Mouse (Mus musculus) hindbrain, embryonic 13.5 days (tissue): Measurements from ENCODE around the gene Ccnq. TPM values are rescaled to one million over a fixed set of nuclear protein-coding genes. Genes with fewer than 3 reads are reported as not detected.
"Not testable (repeated sequence)": the region's sequence is repeated elsewhere in the genome, so short reads cannot be mapped to it uniquely, and the experiment has no call there.

ENCODE experiments used
- ATAC-seq: fragments of 200-750 bp; cut with Nextera tagmentation; 2 replicates; pipeline ENCODE4 v1.8.0; 2017; ENCODE audit warnings: moderate TSS enrichment; ENCODE audit not compliant: low FRiP score
- H3K27ac ChIP-seq: fragments of 300-500 bp; sonication (generic); 2 replicates; pipeline ENCODE4 v1.5.1; 2015; ENCODE audit warnings: inconsistent platforms, mild to moderate bottlenecking, moderate library complexity
- H3K27me3 ChIP-seq: fragments of 300-500 bp; sonication (generic); 2 replicates; pipeline ENCODE4 v1.6.1; 2015; ENCODE audit warnings: mild to moderate bottlenecking, inconsistent platforms
- H3K36me3 ChIP-seq: fragments of 300-500 bp; sonication (generic); 2 replicates; pipeline ENCODE4 v1.6.1; 2015; ENCODE audit warnings: mild to moderate bottlenecking, inconsistent platforms
- H3K4me1 ChIP-seq: fragments of 300-500 bp; sonication (generic); replicated peaks from 2 replicates; pipeline ENCODE4 v1.6.1; 2015; ENCODE audit warnings: inconsistent platforms
- H3K4me2 ChIP-seq: fragments of 300-500 bp; sonication (generic); 2 replicates; pipeline ENCODE4 v1.6.1; 2015; ENCODE audit warnings: inconsistent platforms, mild to moderate bottlenecking, moderate library complexity
- H3K4me3 ChIP-seq: fragments of 300-500 bp; sonication (generic); 2 replicates; pipeline ENCODE4 v1.5.1; 2015; ENCODE audit warnings: mild to moderate bottlenecking, inconsistent platforms
- H3K9ac ChIP-seq: fragments of 300-500 bp; sonication (generic); 2 replicates; pipeline ENCODE4 v1.6.1; 2015; ENCODE audit warnings: mild to moderate bottlenecking, inconsistent platforms
- H3K9me3 ChIP-seq: fragments of 300-500 bp; sonication (generic); 2 replicates; pipeline ENCODE4 v1.6.1; 2016; ENCODE audit warnings: inconsistent platforms
- WGBS: fragments of 180-500 bp; shearing (Covaris S2); methylation state at CpG from one replicate; pipeline ENCODE4 v1.1.7; 2015; 5-methylcytosine and 5-hydroxymethylcytosine counted together
- polyA plus RNA-seq: library from polyadenylated mRNA; unstranded; fragments of >200 nt; fragmentation: Nextera tagmentation; extraction: Ambion mirVana; gene quantifications from 2 replicates; pipeline ENCODE4 v1.2.1, GENCODE M21; 2015

Gene Ccnq
- polyA plus RNA-seq, 1 experiment from 2014 or later: 28.3 TPM

GRCm38 (mm10) chr11:78754177-78754576 lies 2.6 kb upstream of the Ccnq start:
- not testable (repeated sequence) for H3K9ac ChIP-seq, H3K4me3 ChIP-seq, H3K9me3 ChIP-seq, ATAC-seq, H3K4me2 ChIP-seq, H3K36me3 ChIP-seq, H3K27me3 ChIP-seq, H3K27ac ChIP-seq
- H3K4me1 ChIP-seq: peaks cover 26% of the 10 kb centered on the region
- WGBS: 70% methylated on average over 1 of the region's 1 CpGs

GRCm38 (mm10) chr11:78753183-78753582 lies 1.7 kb upstream of the Ccnq start:
- Histone ChIP-seq H3K4me2 (no peak overlapping the region), H3K36me3 (peaks cover 15% of the 10 kb centered on the region), H3K27ac (no peak overlapping the region), H3K9me3 (no peaks in the 10 kb centered on the region), H3K9ac (no peak overlapping the region), H3K27me3 (no peaks in the 10 kb centered on the region), H3K4me1 (peaks cover 26% of the 10 kb centered on the region), H3K4me3 (no peak overlapping the region)
- ATAC-seq: no peak
- 64% methylated on average over 1 of the region's 1 CpGs for WGBS

- Histone ChIP-seq H3K4me1 (peaks cover 26% of the 10 kb centered on the region), H3K9me3 (no peaks in the 10 kb centered on the region), H3K9ac (peak overlapping the region; percentile 78; the same call in 1 of the 2 replicates), H3K4me3 (peak overlapping the region; percentile 67), H3K36me3 (peaks cover 18% of the 10 kb centered on the region), H3K27ac (peak overlapping the region; percentile 89), H3K4me2 (peak overlapping the region; percentile 81), H3K27me3 (no peaks in the 10 kb centered on the region)
- ATAC-seq: peak; percentile 66; the same call in 1 of the 2 replicates
- 12% methylated on average over 2 of the region's 2 CpGs for WGBS
These were observed 294 bp upstream of the Ccnq start for GRCm38 (mm10) chr11:78751843-78752203.

- H3K27ac ChIP-seq: no peak overlapping the region
- WGBS: 93% methylated on average over 7 of the region's 7 CpGs
- no peaks in the 10 kb centered on the region for H3K27me3 ChIP-seq
- H3K4me3 ChIP-seq: no peak overlapping the region
- H3K36me3 ChIP-seq: peaks cover 18% of the 10 kb centered on the region
- H3K9ac ChIP-seq: no peak overlapping the region
- no peaks in the 10 kb centered on the region for H3K9me3 ChIP-seq
- H3K4me1 ChIP-seq: peaks cover 22% of the 10 kb centered on the region
- ATAC-seq: no peak
- no peak overlapping the region for H3K4me2 ChIP-seq
These were observed 5.3 kb downstream of the Ccnq start for GRCm38 (mm10) chr11:78746264-78746663.

GRCm38 (mm10) chr11:78745475-78745874 lies 6.1 kb downstream of the Ccnq start:
- Histone ChIP-seq H3K27ac (no peak overlapping the region), H3K4me2 (no peak overlapping the region), H3K27me3 (0 out of 2 replicates have a peak, but pooled peaks cover 6% of the 10 kb centered on the region), H3K36me3 (peaks cover 18% of the 10 kb centered on the region), H3K4me1 (peaks cover 16% of the 10 kb centered on the region), H3K9ac (no peak overlapping the region), H3K9me3 (no peaks in the 10 kb centered on the region), H3K4me3 (no peak overlapping the region)
- ATAC-seq: no peak
- 73% methylated on average over 4 of the region's 4 CpGs for WGBS

- 70% methylated on average over 3 of the region's 3 CpGs for WGBS
- Histone ChIP-seq H3K27ac (no peak overlapping the region), H3K27me3 (0 out of 2 replicates have a peak, but pooled peaks cover 12% of the 10 kb centered on the region), H3K36me3 (no peaks in the 10 kb centered on the region), H3K9me3 (no peaks in the 10 kb centered on the region), H3K4me2 (no peak overlapping the region), H3K9ac (no peak overlapping the region), H3K4me3 (no peak overlapping the region), H3K4me1 (peaks cover 6% of the 10 kb centered on the region)
- ATAC-seq: no peak
These were observed 9.1 kb downstream of the Ccnq start for GRCm38 (mm10) chr11:78742461-78742860.

GRCm38 (mm10) chr11:78741958-78742357 lies 9.6 kb downstream of the Ccnq start:
- 50% methylated on average over 7 of the region's 7 CpGs for WGBS
- no peak overlapping the region for H3K27ac ChIP-seq

GRCm38 (mm10) chr11:78739361-78739760 lies 12.2 kb downstream of the Ccnq start:
- Histone ChIP-seq H3K4me2 (no peak overlapping the region), H3K27ac (no peak overlapping the region), H3K4me3 (no peak overlapping the region), H3K9ac (no peak overlapping the region), H3K27me3 (0 out of 2 replicates have a peak, but pooled peaks cover 12% of the 10 kb centered on the region), H3K36me3 (no peaks in the 10 kb centered on the region), H3K9me3 (no peaks in the 10 kb centered on the region), H3K4me1 (peaks cover 6% of the 10 kb centered on the region)
- no peak for ATAC-seq

More at GRCm38 (mm10) chr11:78741958-78742357, 9.6 kb downstream of the Ccnq start:
- Histone ChIP-seq H3K4me1 (peaks cover 6% of the 10 kb centered on the region), H3K27me3 (0 out of 2 replicates have a peak, but pooled peaks cover 12% of the 10 kb centered on the region), H3K9ac (no peak overlapping the region), H3K9me3 (no peaks in the 10 kb centered on the region), H3K4me3 (no peak overlapping the region), H3K36me3 (no peaks in the 10 kb centered on the region), H3K4me2 (no peak overlapping the region)
- ATAC-seq: no peak

- ATAC-seq: no peak
- Histone ChIP-seq H3K9ac (no peak overlapping the region), H3K27me3 (peaks cover 12% of the 10 kb centered on the region; the same call in 1 of the 2 replicates), H3K27ac (no peak overlapping the region), H3K4me3 (no peak overlapping the region), H3K36me3 (no peaks in the 10 kb centered on the region), H3K9me3 (no peaks in the 10 kb centered on the region), H3K4me1 (no peaks in the 10 kb centered on the region), H3K4me2 (no peak overlapping the region)
- 38% methylated on average over 3 of the region's 3 CpGs for WGBS
These were observed 14.6 kb downstream of the Ccnq start for GRCm38 (mm10) chr11:78736877-78737408.

- Histone ChIP-seq H3K27ac (no peak overlapping the region), H3K4me2 (no peak overlapping the region), H3K4me3 (no peak overlapping the region), H3K9me3 (no peaks in the 10 kb centered on the region), H3K36me3 (no peaks in the 10 kb centered on the region), H3K4me1 (no peaks in the 10 kb centered on the region), H3K27me3 (peaks cover 7% of the 10 kb centered on the region; the same call in 1 of the 2 replicates), H3K9ac (no peak overlapping the region)
- no peak for ATAC-seq
- WGBS: 93% methylated on average over 1 of the region's 1 CpGs
These were observed 16.4 kb downstream of the Ccnq start for GRCm38 (mm10) chr11:78735168-78735567.

- no peak for ATAC-seq
- no peak overlapping the region for H3K9ac ChIP-seq
- H3K36me3 ChIP-seq: no peaks in the 10 kb centered on the region
- no peaks in the 10 kb centered on the region for H3K9me3 ChIP-seq
- H3K4me1 ChIP-seq: no peaks in the 10 kb centered on the region
- H3K27ac ChIP-seq: no peak overlapping the region
- no peak overlapping the region for H3K4me3 ChIP-seq
- peaks cover 4% of the 10 kb centered on the region; the same call in 1 of the 2 replicates for H3K27me3 ChIP-seq
- 88% methylated on average over 6 of the region's 6 CpGs for WGBS
- H3K4me2 ChIP-seq: no peak overlapping the region
These were observed 18.9 kb downstream of the Ccnq start for GRCm38 (mm10) chr11:78732619-78733018.

- Histone ChIP-seq H3K9me3 (no peaks in the 10 kb centered on the region), H3K4me1 (no peaks in the 10 kb centered on the region), H3K4me2 (no peak overlapping the region), H3K4me3 (no peak overlapping the region), H3K27ac (no peak overlapping the region), H3K9ac (no peak overlapping the region), H3K27me3 (peaks cover 4% of the 10 kb centered on the region; the same call in 1 of the 2 replicates), H3K36me3 (no peaks in the 10 kb centered on the region)
- whole genome bisulfite sequencing: 30% methylated on average over 2 of the region's 2 CpGs
- ATAC-seq: no peak
These were observed 20.6 kb downstream of the Ccnq start for GRCm38 (mm10) chr11:78730902-78731301.

GRCm38 (mm10) chr11:78728041-78728440 lies 23.5 kb downstream of the Ccnq start:
- H3K36me3 ChIP-seq: no peaks in the 10 kb centered on the region
- H3K4me3 ChIP-seq: no peak overlapping the region
- no peak overlapping the region for H3K9ac ChIP-seq
- H3K27ac ChIP-seq: no peak overlapping the region
- H3K4me1 ChIP-seq: no peaks in the 10 kb centered on the region
- ATAC-seq: no peak
- H3K9me3 ChIP-seq: no peaks in the 10 kb centered on the region
- WGBS: 74% methylated on average over 4 of the region's 4 CpGs
- H3K27me3 ChIP-seq: 0 out of 2 replicates have a peak, but pooled peaks cover 4% of the 10 kb centered on the region
- H3K4me2 ChIP-seq: no peak overlapping the region
